ENCODE assay signal across 8 mouse cellular contexts in the genomic region with DNA sequence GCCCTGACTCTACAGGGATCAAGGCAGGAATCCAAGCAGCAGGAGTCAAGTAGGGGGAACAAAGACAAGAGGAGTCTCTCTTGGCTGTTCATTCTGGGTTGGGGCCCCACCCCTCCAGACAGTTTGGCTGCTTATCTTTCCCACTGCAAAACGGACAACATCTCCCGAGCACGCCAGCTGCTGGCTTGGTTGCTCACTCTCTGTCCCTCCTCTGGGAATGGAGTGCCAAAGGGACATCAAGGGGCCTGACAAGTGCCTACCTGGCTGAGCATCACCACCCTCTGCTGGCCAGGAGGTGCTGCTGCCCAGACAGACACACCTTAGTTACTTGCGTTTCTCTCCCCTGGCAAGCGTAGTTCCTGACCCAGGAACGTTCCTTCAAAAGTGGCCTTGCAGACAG. TPM values are rescaled to one million over a fixed set of nuclear protein-coding genes. Genes with fewer than 3 reads are reported as not detected.
DNase-seq lines count a peak whose midpoint lies in the region; ATAC-seq and TF ChIP-seq lines count a peak whose summit lies in the region.

No protein-coding gene starts in this region.

- H3K9me3 ChIP-seq in neural tube, embryonic 11.5 days (ENCODE audit: control insufficient read depth, low read length), result no peaks in the 10 kb centered on the region
- H3K9me3 ChIP-seq in embryonic facial prominence, embryonic 15.5 days (replicated peaks), result no peaks in the 10 kb centered on the region
- no peaks in the 10 kb centered on the region for H3K9me3 ChIP-seq in hindbrain, embryonic 12.5 days (replicated peaks)
- H3K9me3 ChIP-seq in liver, embryonic 14.5 days (ENCODE audit: control insufficient read depth, low read length), result no peaks in the 10 kb centered on the region
- no peaks in the 10 kb centered on the region for H3K9me3 ChIP-seq in neural tube, embryonic 14.5 days (ENCODE audit: control insufficient read depth, low read length)

- no peak overlapping the region for H3K4me3 ChIP-seq in neural tube, embryonic 11.5 days (ENCODE audit: low read depth, low read length)
- no peak overlapping the region for H3K4me3 ChIP-seq in embryonic facial prominence, embryonic 15.5 days (replicated peaks)
- no peak overlapping the region for H3K4me3 ChIP-seq in hindbrain, embryonic 12.5 days
- H3K4me3 ChIP-seq in liver, embryonic 14.5 days (ENCODE audit: insufficient read depth in 1 of 2, low read depth in 2 of 2, low read length in 2 of 2), result no peak overlapping the region
- no peak overlapping the region for H3K4me3 ChIP-seq in neural tube, embryonic 14.5 days (ENCODE audit: low read depth, low read length)

- H3K27me3 ChIP-seq in neural tube, embryonic 11.5 days (ENCODE audit: control insufficient read depth, insufficient read depth, low read length), result no peaks in the 10 kb centered on the region
- no peaks in the 10 kb centered on the region for H3K27me3 ChIP-seq in embryonic facial prominence, embryonic 15.5 days
- H3K27me3 ChIP-seq in hindbrain, embryonic 12.5 days, result no peaks in the 10 kb centered on the region
- no peaks in the 10 kb centered on the region for H3K27me3 ChIP-seq in liver, embryonic 14.5 days (ENCODE audit: control insufficient read depth, insufficient read depth, low read length)
- H3K27me3 ChIP-seq in neural tube, embryonic 14.5 days (ENCODE audit: control insufficient read depth, insufficient read depth, low read length), result no peaks in the 10 kb centered on the region

- H3K4me2 ChIP-seq in neural tube, embryonic 11.5 days (ENCODE audit: low read depth), result no peak overlapping the region
- no peak overlapping the region for H3K4me2 ChIP-seq in embryonic facial prominence, embryonic 15.5 days (replicated peaks)
- peak overlapping the region; percentile 34 for H3K4me2 ChIP-seq in hindbrain, embryonic 12.5 days (replicated peaks)
- H3K4me2 ChIP-seq in liver, embryonic 14.5 days (ENCODE audit: low read depth), result 0 out of 2 replicates have a peak overlapping the region, but pooled peaks have one; percentile 3
- no peak overlapping the region for H3K4me2 ChIP-seq in neural tube, embryonic 14.5 days (ENCODE audit: low read depth, low read length)

- peak overlapping the region; percentile 89 for H3K27ac ChIP-seq in neural tube, embryonic 11.5 days (ENCODE audit: low read depth, low read length)
- peak overlapping the region; percentile 96 for H3K27ac ChIP-seq in embryonic facial prominence, embryonic 15.5 days (replicated peaks)
- H3K27ac ChIP-seq in hindbrain, embryonic 12.5 days, result peak overlapping the region; percentile 99
- no peak overlapping the region for H3K27ac ChIP-seq in liver, embryonic 14.5 days
- peak overlapping the region; percentile 97 for H3K27ac ChIP-seq in neural tube, embryonic 14.5 days (ENCODE audit: low read depth, low read length)

- TF ChIP-seq EP300 in liver, embryonic 14.5 days (IDR thresholded peaks at IDR 0.05; ENCODE audit: low read depth), result no peak

- peak overlapping the region; percentile 35; the same call in 1 of the 2 replicates for H3K9ac ChIP-seq in neural tube, embryonic 11.5 days (ENCODE audit: low read length)
- H3K9ac ChIP-seq in embryonic facial prominence, embryonic 15.5 days, result peak overlapping the region; percentile 6; the same call in 1 of the 2 replicates
- no peak overlapping the region for H3K9ac ChIP-seq in hindbrain, embryonic 12.5 days
- no peak overlapping the region for H3K9ac ChIP-seq in liver, embryonic 14.5 days (replicated peaks)
- peak overlapping the region; percentile 16; the same call in 1 of the 2 replicates for H3K9ac ChIP-seq in neural tube, embryonic 14.5 days (replicated peaks; ENCODE audit: low read depth, low read length)

- no peak for DNase-seq in neural tube, embryonic 11.5 days (ENCODE audit: low spot score)
- no peak for DNase-seq in neural tube, embryonic 10.5 days (ENCODE audit: extremely low spot score, low spot score)
- no peak for DNase-seq in liver, embryonic 14.5 days (ENCODE audit: low read depth in 3 of 3, low spot score in 3 of 3)
- no peak for DNase-seq in thymus, postnatal 36 days
- DNase-seq in left cerebral cortex, adult 11 months (ENCODE audit: low spot score), result no peak

- no peak for ATAC-seq in neural tube, embryonic 11.5 days (ENCODE audit: insufficient read depth, low FRiP score, low TSS enrichment)
- no peak for ATAC-seq in embryonic facial prominence, embryonic 15.5 days (ENCODE audit: insufficient number of reproducible peaks, low FRiP score, low TSS enrichment, low read depth)
- ATAC-seq in hindbrain, embryonic 12.5 days (ENCODE audit: low FRiP score), result no peak
- peak; percentile 27; the same call in 1 of the 2 replicates for ATAC-seq in liver, embryonic 14.5 days (ENCODE audit: insufficient read depth)
- ATAC-seq in neural tube, embryonic 14.5 days (ENCODE audit: low read depth), result no peak

- peak; percentile 55 for TF ChIP-seq CTCF in liver, embryonic 14.5 days (IDR thresholded peaks at IDR 0.05; ENCODE audit: low read depth)

- H3K36me3 ChIP-seq in neural tube, embryonic 11.5 days (ENCODE audit: control insufficient read depth, insufficient read depth, low read length), result peaks cover 14% of the 10 kb centered on the region
- peaks cover 40% of the 10 kb centered on the region for H3K36me3 ChIP-seq in embryonic facial prominence, embryonic 15.5 days
- peaks cover 53% of the 10 kb centered on the region for H3K36me3 ChIP-seq in hindbrain, embryonic 12.5 days
- no peaks in the 10 kb centered on the region for H3K36me3 ChIP-seq in liver, embryonic 14.5 days (replicated peaks; ENCODE audit: control insufficient read depth, insufficient read depth, low read depth)
- peaks cover 30% of the 10 kb centered on the region for H3K36me3 ChIP-seq in neural tube, embryonic 14.5 days (ENCODE audit: control insufficient read depth, insufficient read depth, low read length)

- 73% methylated on average over 6 of the region's 6 CpGs for WGBS in neural tube, embryonic 11.5 days
- WGBS in embryonic facial prominence, embryonic 15.5 days, result 57% methylated on average over 6 of the region's 6 CpGs
- 59% methylated on average over 6 of the region's 6 CpGs for WGBS in hindbrain, embryonic 12.5 days
- WGBS in liver, embryonic 14.5 days (ENCODE audit: insufficient replicate concordance), result 30% methylated on average over 6 of the region's 6 CpGs
- 50% methylated on average over 6 of the region's 6 CpGs for WGBS in neural tube, embryonic 14.5 days

- peaks cover 23% of the 10 kb centered on the region for H3K4me1 ChIP-seq in neural tube, embryonic 11.5 days (ENCODE audit: control insufficient read depth, insufficient read depth, low read length)
- peaks cover 39% of the 10 kb centered on the region for H3K4me1 ChIP-seq in embryonic facial prominence, embryonic 15.5 days
- peaks cover 43% of the 10 kb centered on the region for H3K4me1 ChIP-seq in hindbrain, embryonic 12.5 days
- peaks cover 0 to 12% of the 10 kb centered on the region in 2 experiments; a peak in 2 of 4 replicates for H3K4me1 ChIP-seq in liver, embryonic 14.5 days (replicated peaks; ENCODE audit: control insufficient read depth in 2 of 2, insufficient read depth in 2 of 2, low read length in 1 of 2)
- H3K4me1 ChIP-seq in neural tube, embryonic 14.5 days (ENCODE audit: control insufficient read depth, insufficient read depth, low read length), result peaks cover 30% of the 10 kb centered on the region

RNA-seq across cellular contexts. Expression of a gene that starts 25.7 kb away (rescaled TPM):
- polyA plus RNA-seq in neural tube, embryonic 11.5 days (2014; fragmentation: Nextera tagmentation; extraction: Ambion mirVana), result 60.3 and 62.5 TPM in 2 replicates
- polyA plus RNA-seq in embryonic facial prominence, embryonic 15.5 days (2015; fragmentation: Nextera tagmentation; extraction: Ambion mirVana), result 31.9 and 40.2 TPM in 2 replicates
- 50.7 and 56.5 TPM in 2 replicates for polyA plus RNA-seq in hindbrain, embryonic 12.5 days (2016; fragmentation: Nextera tagmentation; extraction: Ambion mirVana)
- polyA plus RNA-seq in liver, embryonic 14.5 days (2012; rRNA removed), result 5.6 and 6.7 TPM in 2 replicates
- 4.3 and 4.9 TPM in 2 replicates for polyA plus RNA-seq in liver, embryonic 14.5 days (2014; fragmentation: Nextera tagmentation; extraction: Ambion mirVana)
- polyA plus RNA-seq in neural tube, embryonic 14.5 days (2014; fragmentation: Nextera tagmentation; extraction: Ambion mirVana), result 47.6 and 56.4 TPM in 2 replicates

RNA-seq across cellular contexts. Expression of a gene that starts 27.1 kb away (rescaled TPM):
- not detected in 2 replicates for polyA plus RNA-seq in neural tube, embryonic 11.5 days (2014; fragmentation: Nextera tagmentation; extraction: Ambion mirVana)
- 0.32 TPM in 1 of 2 replicates, not detected in the other for polyA plus RNA-seq in embryonic facial prominence, embryonic 15.5 days (2015; fragmentation: Nextera tagmentation; extraction: Ambion mirVana)
- not detected in 2 replicates for polyA plus RNA-seq in hindbrain, embryonic 12.5 days (2016; fragmentation: Nextera tagmentation; extraction: Ambion mirVana)
- 2.5 and 2.9 TPM in 2 replicates for polyA plus RNA-seq in liver, embryonic 14.5 days (2012; rRNA removed)
- 1.5 TPM in 1 of 2 replicates, not detected in the other for polyA plus RNA-seq in liver, embryonic 14.5 days (2014; fragmentation: Nextera tagmentation; extraction: Ambion mirVana)
- polyA plus RNA-seq in neural tube, embryonic 14.5 days (2014; fragmentation: Nextera tagmentation; extraction: Ambion mirVana), result not detected in 2 replicates

Comparison
In these comparisons a context has a peak if more than half of its experiments do, and no peak if none do; other contexts are left out.
1. H3K4me2 ChIP-seq: peak in hindbrain, embryonic 12.5 days (single experiment) and liver, embryonic 14.5 days (single experiment); none in neural tube, embryonic 11.5 days (single experiment), embryonic facial prominence, embryonic 15.5 days (single experiment) and neural tube, embryonic 14.5 days (single experiment).
2. H3K9ac ChIP-seq: peak in neural tube, embryonic 11.5 days (single experiment), embryonic facial prominence, embryonic 15.5 days (single experiment) and neural tube, embryonic 14.5 days (single experiment); none in hindbrain, embryonic 12.5 days (single experiment) and liver, embryonic 14.5 days (single experiment).